Mouse (Mus musculus) brown adipose tissue, adult 24 weeks (tissue): ENCODE measurements around the gene Ncoa3. TPM values are rescaled to one million over a fixed set of nuclear protein-coding genes. Genes with fewer than 3 reads are reported as not detected.
A peak's percentile ranks its signal among the peaks of the same experiment; 100 is the strongest.
"Not testable (repeated sequence)": the region's sequence is repeated elsewhere in the genome, so short reads cannot be mapped to it uniquely, and the experiment has no call there.

ENCODE experiments used
- H3K27ac ChIP-seq: fragments of 200-500 bp; replicated peaks from 2 replicates; pipeline ENCODE4 v1.5.1; 2012; ENCODE audit warnings: low read depth, mild to moderate bottlenecking, low read length
- H3K4me1 ChIP-seq: fragments of 200-500 bp; 2 replicates; pipeline ENCODE4 v1.6.1; 2012; ENCODE audit warnings: low read length, mixed read lengths; ENCODE audit not compliant: control insufficient read depth, insufficient read depth, insufficient read length
- H3K4me3 ChIP-seq: fragments of 200-500 bp; 2 replicates; pipeline ENCODE4 v1.5.1; 2012; ENCODE audit warnings: low read depth, mild to moderate bottlenecking, low read length, moderate library complexity; ENCODE audit not compliant: insufficient read depth
- polyA plus RNA-seq: library from polyadenylated mRNA; stranded (reverse); fragments of >200 nt; gene quantifications from 2 replicates; pipeline ENCODE4 v1.2.4, GENCODE M21; 2012; ENCODE audit not compliant: missing spikeins, insufficient read depth, insufficient read length

Gene Ncoa3
- polyA plus RNA-seq, result 7.8 and 10.1 TPM in 2 replicates

- peaks cover 5% of the 10 kb centered on the region for H3K4me1 ChIP-seq
- H3K27ac ChIP-seq, result peak within 1 kb of the TSS; percentile 84
- peak within 1 kb of the TSS; percentile 69 for H3K4me3 ChIP-seq
These were observed at the start of gene Ncoa3 for GRCm38 (mm10) chr2:165992270-165993172. Gene Ncoa3 (plus strand): TSS chr2:165992636.

GRCm38 (mm10) chr2:165943113-165943512 is 49.3 kb upstream of the Ncoa3 start:
- no peak overlapping the region for H3K4me3 ChIP-seq
- H3K4me1 ChIP-seq, result no peaks in the 10 kb centered on the region
- no peak overlapping the region for H3K27ac ChIP-seq

DNA sequence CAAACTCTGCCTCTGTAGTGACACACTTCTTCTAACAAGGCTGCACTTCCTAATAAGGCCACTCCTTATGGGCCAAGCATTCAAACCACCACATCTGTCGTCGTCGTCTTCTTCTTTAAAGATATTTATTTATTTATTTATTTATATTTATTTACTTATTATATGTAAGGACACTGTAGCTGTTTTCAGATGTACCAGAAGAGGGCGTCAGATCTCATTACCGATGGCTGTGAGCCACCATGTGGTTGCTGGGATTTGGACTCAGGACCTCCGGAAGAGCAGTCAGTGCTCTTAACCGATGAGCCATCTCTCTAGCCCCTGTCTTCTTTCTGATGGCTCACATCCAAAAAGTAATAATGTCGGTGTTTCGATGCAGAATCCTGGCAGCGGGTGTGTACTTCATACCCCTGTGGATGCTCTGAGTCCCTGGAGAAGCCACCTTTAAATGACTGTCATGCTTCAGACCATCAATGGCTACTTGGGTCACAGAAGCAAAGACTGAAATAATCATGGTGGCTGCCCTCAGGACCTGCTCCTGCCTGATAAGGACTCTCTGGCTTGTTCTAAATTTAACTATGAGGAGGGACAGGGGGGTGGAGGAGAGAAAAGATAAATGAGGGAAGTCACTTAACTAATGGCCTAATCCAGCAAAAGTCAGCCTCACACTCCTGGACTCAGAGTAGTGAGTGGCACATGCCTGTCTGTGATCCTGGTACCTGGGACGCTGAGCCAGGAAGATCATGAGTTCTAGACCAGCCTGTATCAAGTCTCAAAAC is 47.7 kb upstream of the Ncoa3 start:
- no peaks in the 10 kb centered on the region; the same call in 1 of the 2 replicates for H3K4me1 ChIP-seq
- no peak overlapping the region for H3K4me3 ChIP-seq
- no peak overlapping the region for H3K27ac ChIP-seq

DNA sequence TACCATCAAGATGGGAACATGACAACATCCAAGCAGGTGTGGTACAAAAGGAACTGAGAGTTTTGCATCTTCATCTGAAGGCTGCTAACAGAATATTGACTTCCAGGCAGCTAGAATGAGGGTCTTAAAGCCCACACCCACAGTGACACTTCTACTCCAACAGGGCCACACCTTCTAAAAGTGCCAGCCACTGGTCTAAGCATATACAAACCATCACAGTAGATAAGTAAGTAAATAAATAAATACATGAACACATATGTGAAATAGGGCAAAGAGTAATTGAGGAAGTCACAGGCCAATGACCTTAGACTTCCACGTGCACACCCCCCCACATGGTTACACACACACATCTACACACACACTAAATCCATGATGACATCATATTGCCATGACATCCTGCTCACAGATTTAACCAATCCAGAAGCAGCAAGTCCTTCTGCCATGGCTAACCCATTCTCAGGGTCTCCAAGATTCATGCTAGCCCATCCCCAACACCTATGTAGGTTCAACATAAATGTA is 46.3 kb upstream of the Ncoa3 start:
- Histone ChIP-seq H3K4me1 (no peaks in the 10 kb centered on the region; the same call in 1 of the 2 replicates), H3K4me3 (no peak overlapping the region), H3K27ac (no peak overlapping the region)

GRCm38 (mm10) chr2:165948007-165948406 is 44.4 kb upstream of the Ncoa3 start:
- no peaks in the 10 kb centered on the region; the same call in 1 of the 2 replicates for H3K4me1 ChIP-seq
- H3K4me3 ChIP-seq, result no peak overlapping the region
- peak overlapping the region; percentile 23; the same call in 1 of the 2 replicates for H3K27ac ChIP-seq

- H3K4me3 ChIP-seq, H3K4me1 ChIP-seq: not testable (repeated sequence)
- peak overlapping the region; percentile 21 for H3K27ac ChIP-seq
These were observed 43.7 kb upstream of the Ncoa3 start for GRCm38 (mm10) chr2:165948785-165949184.

DNA sequence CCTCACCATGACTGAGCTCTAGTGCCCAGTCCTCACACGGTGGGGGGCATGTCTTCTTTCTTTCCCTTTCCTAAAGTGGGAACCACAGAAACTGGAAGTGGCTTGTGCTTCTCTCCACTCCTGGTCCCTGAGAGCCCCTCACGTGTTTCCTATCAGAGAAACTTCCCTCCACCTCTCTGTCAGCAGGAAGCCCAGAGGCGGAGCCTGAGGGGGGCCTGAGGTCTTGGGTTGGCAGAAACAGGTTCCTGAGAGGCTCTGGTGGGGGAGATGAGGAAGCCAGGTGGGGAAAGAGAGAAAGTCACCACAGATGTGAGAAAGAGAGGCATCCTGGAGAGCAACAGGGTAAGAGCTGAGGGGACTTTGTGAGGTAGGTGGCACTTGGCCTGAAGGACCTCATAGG is 42.7 kb upstream of the Ncoa3 start:
- peaks cover 5% of the 10 kb centered on the region for H3K4me1 ChIP-seq
- no peak overlapping the region for H3K27ac ChIP-seq
- no peak overlapping the region for H3K4me3 ChIP-seq

GRCm38 (mm10) chr2:165951432-165952068 is 40.9 kb upstream of the Ncoa3 start:
- Histone ChIP-seq H3K27ac (no peak overlapping the region), H3K4me3 (no peak overlapping the region), H3K4me1 (peaks cover 9% of the 10 kb centered on the region)

- Histone ChIP-seq H3K4me3 (peak overlapping the region; percentile 26), H3K4me1 (peaks cover 9% of the 10 kb centered on the region), H3K27ac (peak overlapping the region; percentile 78)
These were observed 37.6 kb upstream of the Ncoa3 start for GRCm38 (mm10) chr2:165954872-165955271.

DNA sequence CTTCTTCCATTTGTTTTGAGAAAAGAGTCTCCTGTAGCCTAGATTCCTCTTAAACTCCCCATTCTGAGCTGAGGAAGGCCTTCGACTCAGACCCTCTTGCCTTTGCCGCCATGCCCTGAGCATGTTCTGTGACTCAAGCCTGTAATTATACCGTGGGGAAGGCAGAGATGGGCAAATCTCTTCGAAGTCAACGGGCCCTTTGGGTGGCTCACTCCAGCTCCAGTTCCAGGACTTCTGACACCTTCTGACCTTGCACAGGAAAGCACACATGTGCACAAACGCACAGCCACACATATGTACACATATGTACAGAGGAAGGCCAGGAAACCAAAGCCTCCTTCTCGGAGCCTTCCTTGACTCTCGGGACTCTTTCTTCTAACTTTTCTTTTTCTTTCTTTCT is 37.0 kb upstream of the Ncoa3 start:
- Histone ChIP-seq H3K4me3 (no peak overlapping the region), H3K27ac (peak overlapping the region; percentile 78), H3K4me1 (peaks cover 9% of the 10 kb centered on the region)

DNA sequence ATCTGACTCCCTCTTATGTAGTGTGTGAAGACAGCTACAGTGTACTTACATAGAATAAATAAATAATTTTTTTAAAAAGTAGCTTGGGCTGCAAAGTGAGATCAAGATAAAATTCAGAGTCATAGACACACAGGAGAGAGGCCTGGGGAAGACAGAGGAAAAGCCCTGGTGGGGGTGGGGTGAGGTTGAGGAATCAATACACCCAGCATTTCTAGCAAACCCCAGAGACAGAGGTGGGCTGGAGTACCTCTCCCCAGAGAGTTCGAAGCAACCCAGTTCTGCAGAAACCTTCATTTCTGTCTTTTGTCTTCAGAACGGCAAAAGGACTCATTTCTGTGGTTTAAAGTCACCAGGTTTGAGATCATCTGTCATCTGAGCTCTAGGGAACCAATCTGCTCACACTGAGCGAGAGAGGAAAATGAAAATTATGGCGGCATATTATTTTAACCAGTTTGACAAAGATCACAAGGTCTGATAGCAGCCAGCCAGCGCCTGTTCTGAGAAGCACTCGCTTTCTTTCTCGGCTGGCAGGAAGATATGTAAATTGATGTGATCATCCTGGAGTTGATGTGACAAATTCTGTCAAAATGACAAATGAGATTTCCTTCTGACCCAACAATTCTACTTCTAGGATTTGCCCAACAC is 36.2 kb upstream of the Ncoa3 start:
- H3K4me3 ChIP-seq, result no peak overlapping the region
- no peak overlapping the region for H3K27ac ChIP-seq
- H3K4me1 ChIP-seq, result peaks cover 9% of the 10 kb centered on the region

GRCm38 (mm10) chr2:165957257-165957828 is 35.1 kb upstream of the Ncoa3 start:
- Histone ChIP-seq H3K27ac (no peak overlapping the region), H3K4me1 (peaks cover 9% of the 10 kb centered on the region)

DNA sequence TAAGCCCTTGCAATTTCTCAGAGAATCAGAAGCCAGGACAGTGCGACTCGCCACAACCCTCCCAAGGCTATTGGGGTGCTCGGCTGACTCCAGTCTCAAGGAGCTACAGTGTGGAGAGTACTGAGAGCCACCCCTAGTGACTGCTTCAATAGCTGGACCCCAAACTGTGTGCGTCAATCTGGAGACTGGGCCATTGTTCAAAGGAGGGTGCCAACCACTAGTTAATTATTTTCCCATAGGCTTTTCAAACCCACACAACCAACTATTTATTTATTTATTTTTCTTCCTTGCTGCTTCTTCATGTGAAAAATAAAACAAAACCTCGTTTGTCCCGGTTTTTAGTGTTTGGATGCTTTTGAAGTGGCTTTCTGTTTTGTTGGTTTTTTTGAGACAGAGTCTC is 33.9 kb upstream of the Ncoa3 start:
- peaks cover 9% of the 10 kb centered on the region for H3K4me1 ChIP-seq
- no peak overlapping the region for H3K4me3 ChIP-seq

More at GRCm38 (mm10) chr2:165957257-165957828, 35.1 kb upstream of the Ncoa3 start:
- no peak overlapping the region for H3K4me3 ChIP-seq

GRCm38 (mm10) chr2:165960695-165961094 is 31.7 kb upstream of the Ncoa3 start:
- no peaks in the 10 kb centered on the region for H3K4me1 ChIP-seq
- no peak overlapping the region for H3K27ac ChIP-seq
- H3K4me3 ChIP-seq, result no peak overlapping the region

More for the DNA sequence above, 33.9 kb upstream of the Ncoa3 start:
- no peak overlapping the region for H3K27ac ChIP-seq
